Mouse (Mus musculus): ENCODE data around the gene Il6ra. TPM values are rescaled to one million over a fixed set of nuclear protein-coding genes. Genes with fewer than 3 reads are reported as not detected.

Il6ra gene
- polyA plus RNA-seq, 1 experiment from 2014 or later, result 1.2 TPM

Other genes with a start within 250 kb of the Il6ra start
- gene Adar, start 198.2 kb downstream of the Il6ra start, polyA plus RNA-seq (2015; fragmentation: Nextera tagmentation; extraction: Ambion mirVana), result 11.2 and 12.4 TPM in 2 replicates
- gene Chrnb2, start 148.6 kb downstream of the Il6ra start, polyA plus RNA-seq (2015; fragmentation: Nextera tagmentation; extraction: Ambion mirVana), result 0.43 and 0.63 TPM in 2 replicates
- 11.3 and 11.5 TPM in 2 replicates for gene Ube2q1, start 139.6 kb downstream of the Il6ra start, polyA plus RNA-seq (2015; fragmentation: Nextera tagmentation; extraction: Ambion mirVana)
- 3.1 and 3.6 TPM in 2 replicates for gene She, start 81.8 kb downstream of the Il6ra start, polyA plus RNA-seq (2015; fragmentation: Nextera tagmentation; extraction: Ambion mirVana)
- 15.2 and 17.7 TPM in 2 replicates for gene Atp8b2, start 50.3 kb upstream of the Il6ra start, polyA plus RNA-seq (2015; fragmentation: Nextera tagmentation; extraction: Ambion mirVana)
- 157 and 174 TPM in 2 replicates for gene Hax1, start 85.6 kb upstream of the Il6ra start, polyA plus RNA-seq (2015; fragmentation: Nextera tagmentation; extraction: Ambion mirVana)
- 158 and 164 TPM in 2 replicates for gene 4933434E20Rik, start 138.4 kb upstream of the Il6ra start, polyA plus RNA-seq (2015; fragmentation: Nextera tagmentation; extraction: Ambion mirVana)
- 206 and 208 TPM in 2 replicates for gene Ubap2l, start 139.4 kb upstream of the Il6ra start, polyA plus RNA-seq (2015; fragmentation: Nextera tagmentation; extraction: Ambion mirVana)
- 520 and 556 TPM in 2 replicates for gene Tpm3, start 159.5 kb upstream of the Il6ra start, polyA plus RNA-seq (2015; fragmentation: Nextera tagmentation; extraction: Ambion mirVana)
- 0.27 and 0.34 TPM in 2 replicates for gene Nup210l, start 190.9 kb upstream of the Il6ra start, polyA plus RNA-seq (2015; fragmentation: Nextera tagmentation; extraction: Ambion mirVana)

Data from limb, embryonic 13.5 days (tissue).